Mouse (Mus musculus): ENCODE measurements around the gene Purb. TPM values are rescaled to one million over a fixed set of nuclear protein-coding genes. Genes with fewer than 3 reads are reported as not detected.
"Not testable (repeated sequence)": the region's sequence is repeated elsewhere in the genome, so short reads cannot be mapped to it uniquely, and the experiment has no call there.

Purb gene
- polyA plus RNA-seq, 1 experiment from 2014 or later: 8.7 TPM

DNA sequence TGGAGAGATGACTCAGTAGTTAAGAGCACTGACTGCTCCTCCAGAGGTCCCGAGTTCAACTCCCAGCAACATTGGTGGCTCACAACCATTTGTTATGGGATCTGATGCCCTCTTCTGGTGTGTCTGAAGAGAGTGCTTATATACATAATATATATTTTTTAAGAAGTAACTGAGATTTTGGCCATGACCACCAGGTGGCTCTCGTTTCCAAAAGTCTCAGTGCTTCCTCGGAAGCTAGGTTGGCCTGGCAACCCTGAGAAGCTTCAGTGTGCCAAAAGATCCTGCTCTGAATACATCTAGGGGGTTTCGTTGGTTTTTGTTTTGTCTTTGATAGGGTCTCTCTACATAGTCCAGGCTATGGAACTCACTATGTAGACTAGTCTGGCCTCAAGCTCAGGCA, 10.6 kb downstream of the Purb start:
- Histone ChIP-seq H3K9me3 (replicated peaks; ENCODE audit: control insufficient read depth, low read length) (no peaks in the 10 kb centered on the region), H3K36me3 (ENCODE audit: control insufficient read depth, insufficient read depth, low read length) (peaks cover 27% of the 10 kb centered on the region; the same call in 1 of the 2 replicates), H3K4me1 (ENCODE audit: control insufficient read depth, insufficient read depth, low read length) (peaks cover 6% of the 10 kb centered on the region), H3K4me2 (ENCODE audit: low read length) (no peak overlapping the region), H3K9ac (ENCODE audit: low read length) (no peak overlapping the region), H3K4me3 (ENCODE audit: low read depth, low read length) (no peak overlapping the region), H3K27me3 (replicated peaks; ENCODE audit: control insufficient read depth, insufficient read depth, low read length) (no peaks in the 10 kb centered on the region), H3K27ac (ENCODE audit: low read depth, low read length) (no peak overlapping the region)
- 30% methylated on average over 4 of the region's 4 CpGs for WGBS
- peak; percentile 77 for ATAC-seq
- DNase-seq (ENCODE audit: low spot score): peak; percentile 92

DNA sequence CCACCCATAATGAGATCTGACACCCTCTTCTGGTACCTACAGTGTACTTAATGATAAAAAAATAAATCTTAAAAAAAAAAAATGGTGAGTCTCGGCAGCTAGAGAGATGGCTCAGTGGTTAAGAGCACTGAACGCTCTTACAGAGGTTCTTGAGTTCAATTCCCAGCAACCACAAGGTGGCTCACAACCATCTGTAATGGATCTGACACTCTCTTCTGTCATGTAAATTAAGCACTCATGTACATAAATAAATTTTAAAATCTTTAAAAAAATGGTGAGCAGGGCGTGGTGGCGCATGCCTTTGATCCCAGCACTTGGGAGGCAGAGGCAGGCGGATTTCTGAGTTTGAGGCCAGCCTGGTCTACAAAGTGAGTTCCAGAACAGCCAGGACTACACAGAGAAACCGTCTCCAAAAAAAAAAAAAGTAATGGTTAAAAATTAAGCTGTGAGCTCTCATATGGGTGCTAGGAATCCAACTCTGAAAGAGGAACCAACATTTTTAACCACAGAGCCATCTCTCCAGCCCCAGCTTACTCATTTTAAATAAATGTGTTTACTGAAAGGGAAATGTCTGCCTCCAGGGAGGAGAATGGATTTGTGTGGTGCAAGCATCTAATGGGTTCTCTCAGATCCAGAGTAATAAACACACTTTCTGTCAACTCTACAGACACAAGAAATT, 12.4 kb downstream of the Purb start:
- Histone ChIP-seq H3K9me3 (replicated peaks; ENCODE audit: control insufficient read depth, low read length) (no peaks in the 10 kb centered on the region), H3K4me1 (ENCODE audit: control insufficient read depth, insufficient read depth, low read length) (0 out of 2 replicates have a peak, but pooled peaks cover under 1% of the 10 kb centered on the region), H3K36me3 (ENCODE audit: control insufficient read depth, insufficient read depth, low read length) (peaks cover 27% of the 10 kb centered on the region; the same call in 1 of the 2 replicates), H3K27me3 (replicated peaks; ENCODE audit: control insufficient read depth, insufficient read depth, low read length) (no peaks in the 10 kb centered on the region), H3K4me3 (ENCODE audit: low read depth, low read length) (no peak overlapping the region), H3K4me2 (ENCODE audit: low read length) (no peak overlapping the region), H3K9ac (ENCODE audit: low read length) (no peak overlapping the region), H3K27ac (ENCODE audit: low read depth, low read length) (no peak overlapping the region)
- no peak for ATAC-seq
- DNase-seq (ENCODE audit: low spot score): no peak
- WGBS: 92% methylated on average over 6 of the region's 6 CpGs

DNA sequence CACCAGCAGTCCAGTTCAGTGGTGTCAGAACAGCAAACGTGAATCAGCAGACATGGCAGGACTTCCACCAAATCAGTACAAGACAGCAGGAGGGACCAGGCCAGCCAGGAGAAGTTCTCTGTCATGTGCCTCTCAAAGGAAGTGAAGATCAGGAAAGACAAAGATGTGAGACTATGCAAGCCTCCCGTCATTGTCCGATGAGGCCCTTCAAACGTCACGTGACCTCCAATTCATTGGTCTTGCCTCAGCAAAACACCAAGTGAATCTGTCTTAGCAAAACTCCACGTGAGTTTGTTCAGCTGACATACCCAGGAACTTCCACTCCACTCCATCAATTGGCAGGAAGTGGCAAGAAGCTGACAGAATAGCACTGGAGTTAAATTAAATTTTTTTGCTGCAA, 19.6 kb downstream of the Purb start:
- ATAC-seq: no peak
- WGBS: 82% methylated on average over 6 of the region's 6 CpGs

DNA sequence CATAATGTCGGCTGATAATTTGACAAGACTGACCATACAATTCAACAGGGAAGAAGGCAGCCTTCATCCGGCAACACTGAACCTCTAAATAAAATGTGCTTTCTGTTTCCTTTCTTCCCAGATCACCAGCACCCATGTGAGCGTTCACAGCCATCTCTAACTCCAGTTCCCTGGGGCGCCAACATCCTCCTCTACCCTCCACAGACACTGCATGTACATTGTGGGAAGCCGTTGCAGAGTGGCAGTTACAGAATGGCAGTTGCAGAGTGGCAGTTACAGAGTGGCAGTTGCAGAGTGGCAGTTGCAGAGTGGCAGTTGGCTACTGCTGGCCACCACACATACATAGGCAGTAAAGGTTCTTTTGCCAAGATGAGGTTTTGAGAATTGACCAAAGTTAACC, 27.6 kb downstream of the Purb start:
- not testable (repeated sequence) for H3K4me3 ChIP-seq (ENCODE audit: low read depth, low read length); H3K9ac ChIP-seq (ENCODE audit: low read length); DNase-seq (ENCODE audit: low spot score); ATAC-seq; H3K27me3 ChIP-seq (replicated peaks; ENCODE audit: control insufficient read depth, insufficient read depth, low read length); H3K9me3 ChIP-seq (replicated peaks; ENCODE audit: control insufficient read depth, low read length); H3K4me1 ChIP-seq (ENCODE audit: control insufficient read depth, insufficient read depth, low read length); H3K4me2 ChIP-seq (ENCODE audit: low read length); H3K27ac ChIP-seq (ENCODE audit: low read depth, low read length); H3K36me3 ChIP-seq (ENCODE audit: control insufficient read depth, insufficient read depth, low read length)
- 97% methylated on average over 5 of the region's 5 CpGs for WGBS

More for the DNA sequence above, 19.6 kb downstream of the Purb start:
- Histone ChIP-seq H3K27me3 (replicated peaks; ENCODE audit: control insufficient read depth, insufficient read depth, low read length) (no peaks in the 10 kb centered on the region), H3K9me3 (replicated peaks; ENCODE audit: control insufficient read depth, low read length) (no peaks in the 10 kb centered on the region), H3K36me3 (ENCODE audit: control insufficient read depth, insufficient read depth, low read length) (no peaks in the 10 kb centered on the region), H3K4me3 (ENCODE audit: low read depth, low read length) (no peak overlapping the region), H3K27ac (ENCODE audit: low read depth, low read length) (no peak overlapping the region), H3K9ac (ENCODE audit: low read length) (no peak overlapping the region), H3K4me1 (ENCODE audit: control insufficient read depth, insufficient read depth, low read length) (no peaks in the 10 kb centered on the region), H3K4me2 (ENCODE audit: low read length) (no peak overlapping the region)
- DNase-seq (ENCODE audit: low spot score): no peak

DNA sequence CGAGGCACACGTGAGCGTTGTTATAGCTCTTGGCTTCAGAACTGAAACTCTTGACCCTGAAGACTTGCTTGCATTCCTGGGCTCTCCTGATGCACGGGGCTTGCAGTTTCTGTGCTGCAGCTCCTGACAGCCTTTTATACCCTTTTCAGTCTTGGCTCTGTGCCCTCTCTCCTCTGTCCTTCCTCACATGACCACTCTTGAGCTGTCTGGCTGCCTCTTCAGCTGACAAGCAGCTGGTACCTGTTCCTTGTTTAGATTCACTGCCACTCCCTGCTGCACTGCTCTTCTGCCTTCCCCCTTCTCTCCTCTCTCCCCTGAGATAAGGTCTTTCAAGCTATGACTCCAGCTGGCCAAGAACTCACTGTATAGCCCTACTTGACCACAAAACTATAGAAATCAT, 28.2 kb downstream of the Purb start:
- Histone ChIP-seq H3K9me3 (replicated peaks; ENCODE audit: control insufficient read depth, low read length) (no peaks in the 10 kb centered on the region), H3K36me3 (ENCODE audit: control insufficient read depth, insufficient read depth, low read length) (no peaks in the 10 kb centered on the region), H3K9ac (ENCODE audit: low read length) (no peak overlapping the region), H3K27me3 (replicated peaks; ENCODE audit: control insufficient read depth, insufficient read depth, low read length) (no peaks in the 10 kb centered on the region), H3K4me3 (ENCODE audit: low read depth, low read length) (no peak overlapping the region), H3K27ac (ENCODE audit: low read depth, low read length) (no peak overlapping the region), H3K4me1 (ENCODE audit: control insufficient read depth, insufficient read depth, low read length) (peaks cover 7% of the 10 kb centered on the region), H3K4me2 (ENCODE audit: low read length) (no peak overlapping the region)
- DNase-seq (ENCODE audit: low spot score) (no peak), ATAC-seq (no peak)
- WGBS: 83% methylated on average over 4 of the region's 4 CpGs

DNA sequence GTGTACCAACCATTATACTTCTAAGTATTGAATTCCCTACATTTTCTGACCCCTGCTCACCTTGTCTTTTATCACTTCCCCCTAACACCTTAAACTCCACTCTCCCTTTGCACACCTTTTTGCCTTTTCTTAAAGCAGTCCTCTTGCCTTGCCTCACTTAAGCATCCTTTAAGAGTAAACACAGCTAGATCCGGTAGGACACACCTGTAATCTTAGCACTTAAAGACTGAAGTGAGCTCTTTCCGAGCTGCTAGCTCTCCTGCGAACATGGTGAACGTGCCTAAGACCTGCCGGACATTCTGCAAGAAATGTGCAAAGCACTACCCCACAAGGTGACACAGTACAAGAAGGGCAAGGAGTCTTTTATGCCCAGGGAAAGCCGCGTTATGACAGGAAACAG, 29.8 kb downstream of the Purb start:
- H3K36me3 ChIP-seq (ENCODE audit: control insufficient read depth, insufficient read depth, low read length): no peaks in the 10 kb centered on the region
- H3K4me2 ChIP-seq (ENCODE audit: low read length): no peak overlapping the region
- no peak overlapping the region for H3K4me3 ChIP-seq (ENCODE audit: low read depth, low read length)
- no peaks in the 10 kb centered on the region for H3K9me3 ChIP-seq (replicated peaks; ENCODE audit: control insufficient read depth, low read length)
- no peak for DNase-seq (ENCODE audit: low spot score)
- no peaks in the 10 kb centered on the region for H3K27me3 ChIP-seq (replicated peaks; ENCODE audit: control insufficient read depth, insufficient read depth, low read length)
- H3K27ac ChIP-seq (ENCODE audit: low read depth, low read length): no peak overlapping the region
- peaks cover 7% of the 10 kb centered on the region for H3K4me1 ChIP-seq (ENCODE audit: control insufficient read depth, insufficient read depth, low read length)
- ATAC-seq: no peak
- WGBS: 87% methylated on average over 7 of the region's 7 CpGs
- H3K9ac ChIP-seq (ENCODE audit: low read length): no peak overlapping the region

DNA sequence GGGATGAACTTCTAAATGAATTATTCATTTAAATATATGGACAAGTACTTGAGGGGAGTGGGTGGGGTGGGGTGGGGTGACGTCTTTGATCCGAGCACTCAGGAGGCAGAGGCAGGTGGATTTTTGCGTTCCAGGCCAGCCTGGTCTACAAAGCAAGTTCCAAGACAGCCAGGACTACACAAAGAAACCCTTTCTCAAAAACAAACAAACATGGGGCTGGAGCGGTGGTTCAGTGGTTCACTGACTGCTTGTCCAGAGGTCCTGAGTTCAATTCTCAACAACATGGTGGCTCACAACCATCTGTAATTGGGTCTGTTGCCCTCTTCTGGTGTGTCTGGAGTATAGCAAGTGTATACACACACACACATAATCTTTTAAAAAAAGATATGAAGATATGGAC, 30.3 kb downstream of the Purb start:
- no peak overlapping the region for H3K27ac ChIP-seq (ENCODE audit: low read depth, low read length)
- H3K9me3 ChIP-seq (replicated peaks; ENCODE audit: control insufficient read depth, low read length): no peaks in the 10 kb centered on the region
- H3K4me2 ChIP-seq (ENCODE audit: low read length): no peak overlapping the region
- H3K4me3 ChIP-seq (ENCODE audit: low read depth, low read length): no peak overlapping the region
- H3K36me3 ChIP-seq (ENCODE audit: control insufficient read depth, insufficient read depth, low read length): no peaks in the 10 kb centered on the region
- ATAC-seq (no peak), DNase-seq (ENCODE audit: low spot score) (no peak)
- no peak overlapping the region for H3K9ac ChIP-seq (ENCODE audit: low read length)
- 84% methylated on average over 4 of the region's 4 CpGs for WGBS
- peaks cover 7% of the 10 kb centered on the region for H3K4me1 ChIP-seq (ENCODE audit: control insufficient read depth, insufficient read depth, low read length)
- no peaks in the 10 kb centered on the region for H3K27me3 ChIP-seq (replicated peaks; ENCODE audit: control insufficient read depth, insufficient read depth, low read length)

GRCm38 (mm10) chr11:6444077-6444853, 31.5 kb downstream of the Purb start, which contains the start of gene H2afv:
H2afv (minus strand) TSS chr11:6444443.
- peak; percentile 99 for ATAC-seq
- WGBS: under 1% methylated on average over 62 of the region's 80 CpGs

DNA sequence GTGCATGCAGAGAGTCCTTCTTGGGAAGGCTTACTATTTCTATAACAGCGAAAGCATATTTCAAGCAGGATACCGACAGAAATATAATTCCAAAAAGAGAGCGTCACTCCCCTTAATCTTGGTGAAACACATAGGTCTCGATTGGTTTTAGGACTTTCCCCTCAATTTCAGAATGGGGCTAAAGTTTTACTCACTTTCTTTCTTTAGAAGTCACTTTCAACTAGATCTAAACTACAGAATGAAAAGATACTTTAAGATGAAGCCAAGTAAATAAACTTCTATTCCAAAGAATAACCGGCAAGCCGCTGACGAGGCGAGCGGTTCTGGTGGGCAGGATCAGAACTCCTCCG, 32.0 kb downstream of the Purb start:
- no peaks in the 10 kb centered on the region for H3K9me3 ChIP-seq (replicated peaks; ENCODE audit: control insufficient read depth, low read length)
- DNase-seq (ENCODE audit: low spot score): no peak
- WGBS: 2% methylated on average over 10 of the region's 10 CpGs

More at GRCm38 (mm10) chr11:6444077-6444853, 31.5 kb downstream of the Purb start, which contains the start of gene H2afv:
- Histone ChIP-seq H3K4me3 (ENCODE audit: low read depth, low read length) (peak within 1 kb of the TSS; percentile 74), H3K9me3 (replicated peaks; ENCODE audit: control insufficient read depth, low read length) (no peaks in the 10 kb centered on the region), H3K36me3 (ENCODE audit: control insufficient read depth, insufficient read depth, low read length) (peaks cover under 1% of the 10 kb centered on the region; the same call in 1 of the 2 replicates), H3K27ac (ENCODE audit: low read depth, low read length) (peak within 1 kb of the TSS; percentile 95), H3K9ac (ENCODE audit: low read length) (peak within 1 kb of the TSS; percentile 87), H3K4me1 (ENCODE audit: control insufficient read depth, insufficient read depth, low read length) (peaks cover 7% of the 10 kb centered on the region), H3K4me2 (ENCODE audit: low read length) (peak within 1 kb of the TSS; percentile 69), H3K27me3 (replicated peaks; ENCODE audit: control insufficient read depth, insufficient read depth, low read length) (no peaks in the 10 kb centered on the region)
- DNase-seq (ENCODE audit: low spot score): peak; percentile 100

More for the DNA sequence above, 32.0 kb downstream of the Purb start:
- Histone ChIP-seq H3K4me3 (ENCODE audit: low read depth, low read length) (peak overlapping the region; percentile 74), H3K27me3 (replicated peaks; ENCODE audit: control insufficient read depth, insufficient read depth, low read length) (no peaks in the 10 kb centered on the region), H3K27ac (ENCODE audit: low read depth, low read length) (peak overlapping the region; percentile 95), H3K4me1 (ENCODE audit: control insufficient read depth, insufficient read depth, low read length) (peaks cover 7% of the 10 kb centered on the region), H3K9ac (ENCODE audit: low read length) (peak overlapping the region; percentile 87), H3K4me2 (ENCODE audit: low read length) (peak overlapping the region; percentile 69), H3K36me3 (ENCODE audit: control insufficient read depth, insufficient read depth, low read length) (peaks cover 6% of the 10 kb centered on the region; the same call in 1 of the 2 replicates)
- ATAC-seq: no peak

All from forebrain, embryonic 14.5 days (tissue).